Mouse (Mus musculus) heart, adult 2 months (tissue): ENCODE data around the gene Kif24.

Experiments
- EP300 ChIP-seq: fragments of 200-500 bp; IDR thresholded peaks from 2 replicates; pipeline ENCODE4 v1.6.1; 2011; ENCODE audit warnings: low read depth, low read length, control low read depth; ENCODE audit not compliant: insufficient read depth
- POLR2A ChIP-seq: fragments of 200-500 bp; IDR thresholded peaks from 2 replicates; pipeline ENCODE4 v1.6.1; 2011; ENCODE audit warnings: mild to moderate bottlenecking, low read depth, low read length, control low read depth; ENCODE audit not compliant: insufficient read depth

GRCm38 (mm10) chr4:41387755-41388469 lies 76.8 kb downstream of the Kif24 start:
- TF ChIP-seq EP300, result no peak
- TF ChIP-seq POLR2A, result no peak
